7 mouse cellular contexts compared by ENCODE assay signal in genomic region chr8:60890520-60890874, GRCm38 (mm10). TPM values are rescaled to one million over a fixed set of nuclear protein-coding genes. Genes with fewer than 3 reads are reported as not detected.
DNase-seq lines count a peak whose midpoint lies in the region; ATAC-seq and TF ChIP-seq lines count a peak whose summit lies in the region.

No protein-coding gene starts in this region.

- H3K9me3 ChIP-seq in lung, postnatal 0 days (ENCODE audit: low read length) = no peaks in the 10 kb centered on the region
- no peaks in the 10 kb centered on the region for H3K9me3 ChIP-seq in forebrain, embryonic 11.5 days (ENCODE audit: control insufficient read depth, low read length)
- H3K9me3 ChIP-seq in limb, embryonic 12.5 days = no peaks in the 10 kb centered on the region

- H3K27me3 ChIP-seq in lung, postnatal 0 days (replicated peaks; ENCODE audit: insufficient read depth, low read length) = no peaks in the 10 kb centered on the region
- no peaks in the 10 kb centered on the region for H3K27me3 ChIP-seq in forebrain, embryonic 11.5 days (ENCODE audit: control insufficient read depth, insufficient read depth, low read length)
- no peaks in the 10 kb centered on the region for H3K27me3 ChIP-seq in limb, embryonic 12.5 days
- H3K27me3 ChIP-seq in small intestine, adult 2 months (ENCODE audit: control insufficient read depth, insufficient read depth, low read length) = no peaks in the 10 kb centered on the region

- H3K27ac ChIP-seq in lung, postnatal 0 days (ENCODE audit: low read length) = no peak overlapping the region
- no peak overlapping the region for H3K27ac ChIP-seq in forebrain, embryonic 11.5 days (ENCODE audit: low read depth, low read length)
- no peak overlapping the region for H3K27ac ChIP-seq in limb, embryonic 12.5 days
- peak overlapping the region; percentile 10; the same call in 1 of the 2 replicates for H3K27ac ChIP-seq in small intestine, adult 2 months (ENCODE audit: insufficient read depth, low read depth, low read length)

- WGBS in lung, postnatal 0 days = 3% methylated on average over 23 of the region's 23 CpGs
- 2% methylated on average over 23 of the region's 23 CpGs for WGBS in forebrain, embryonic 11.5 days
- WGBS in limb, embryonic 12.5 days = 2% methylated on average over 23 of the region's 23 CpGs
- under 1% methylated on average over 23 of the region's 23 CpGs for WGBS in small intestine, adult 2 months

- TF ChIP-seq POLR2A in small intestine, adult 2 months (IDR thresholded peaks at IDR 0.05; ENCODE audit: low read depth, low read length) = no peak

- H3K36me3 ChIP-seq in lung, postnatal 0 days (ENCODE audit: insufficient read depth, low read length) = no peaks in the 10 kb centered on the region
- no peaks in the 10 kb centered on the region for H3K36me3 ChIP-seq in forebrain, embryonic 11.5 days (ENCODE audit: control insufficient read depth, insufficient read depth, low read length)
- peaks cover 13% of the 10 kb centered on the region; the same call in 1 of the 2 replicates for H3K36me3 ChIP-seq in limb, embryonic 12.5 days
- H3K36me3 ChIP-seq in small intestine, adult 2 months (ENCODE audit: control insufficient read depth, insufficient read depth, low read length) = no peaks in the 10 kb centered on the region

- H3K9ac ChIP-seq in lung, postnatal 0 days (replicated peaks; ENCODE audit: low read depth) = peak overlapping the region; percentile 60
- peak overlapping the region; percentile 77 for H3K9ac ChIP-seq in forebrain, embryonic 11.5 days (ENCODE audit: low read length)
- H3K9ac ChIP-seq in limb, embryonic 12.5 days (replicated peaks) = peak overlapping the region; percentile 80

- peaks cover 5% of the 10 kb centered on the region; the same call in 1 of the 2 replicates for H3K4me1 ChIP-seq in lung, postnatal 0 days (ENCODE audit: insufficient read depth, low read depth, low read length)
- H3K4me1 ChIP-seq in forebrain, embryonic 11.5 days (replicated peaks; ENCODE audit: control insufficient read depth, insufficient read depth, low read length) = peaks cover 4% of the 10 kb centered on the region; the same call in 1 of the 2 replicates
- peaks cover 17% of the 10 kb centered on the region for H3K4me1 ChIP-seq in limb, embryonic 12.5 days (replicated peaks)
- peaks cover 3% of the 10 kb centered on the region for H3K4me1 ChIP-seq in small intestine, adult 2 months (ENCODE audit: control insufficient read depth, insufficient read depth, insufficient read length, low read length)

- peak overlapping the region; percentile 77 for H3K4me2 ChIP-seq in lung, postnatal 0 days (replicated peaks; ENCODE audit: low read depth, low read length)
- H3K4me2 ChIP-seq in forebrain, embryonic 11.5 days (ENCODE audit: low read depth, low read length, severe bottlenecking) = peak overlapping the region; percentile 58
- H3K4me2 ChIP-seq in limb, embryonic 12.5 days = peak overlapping the region; percentile 76

- peak overlapping the region; percentile 80 for H3K4me3 ChIP-seq in lung, postnatal 0 days (ENCODE audit: low read depth, low read length)
- peak overlapping the region; percentile 73 for H3K4me3 ChIP-seq in forebrain, embryonic 11.5 days (ENCODE audit: low read depth, low read length)
- H3K4me3 ChIP-seq in limb, embryonic 12.5 days (replicated peaks) = peak overlapping the region; percentile 77
- peak overlapping the region; percentile 100 for H3K4me3 ChIP-seq in small intestine, adult 2 months (ENCODE audit: low read depth, low read length)

- ATAC-seq in lung, postnatal 0 days = no peak
- no peak for ATAC-seq in forebrain, embryonic 11.5 days (replicated peaks; ENCODE audit: low FRiP score)
- no peak for ATAC-seq in limb, embryonic 12.5 days (ENCODE audit: insufficient number of reproducible peaks, insufficient read depth, low FRiP score, low TSS enrichment, low read depth)
- ATAC-seq in inflammation-experienced regulatory T-cells, adult 6 months = no peak

- no peak for TF ChIP-seq EP300 in lung, postnatal 0 days (IDR thresholded peaks at IDR 0.05)

- no peak for DNase-seq in lung, postnatal 0 days (ENCODE audit: low spot score)
- no peak for DNase-seq in lung, postnatal 10 days
- no peak for DNase-seq in forebrain, embryonic 11.5 days (ENCODE audit: low spot score)
- DNase-seq in adrenal gland, adult 18-20 months (ENCODE audit: low spot score in 2 of 2) = no peak

- TF ChIP-seq CTCF in lung, postnatal 0 days (IDR thresholded peaks at IDR 0.05) = no peak
- no peak for TF ChIP-seq CTCF in small intestine, adult 2 months (IDR thresholded peaks at IDR 0.05; ENCODE audit: extremely low read depth, insufficient read length, insufficient replicate concordance, low read depth, low read length)

RNA-seq across cellular contexts. Expression of gene Hpf1, which starts 0.3 kb away (rescaled TPM):
- 38.1 and 39.5 TPM in 2 replicates for polyA plus RNA-seq in lung, postnatal 0 days (2015; fragmentation: Nextera tagmentation; extraction: Ambion mirVana)
- polyA plus RNA-seq in forebrain, embryonic 11.5 days (2014; fragmentation: Nextera tagmentation; extraction: Ambion mirVana) = 138 and 148 TPM in 2 replicates
- polyA plus RNA-seq in limb, embryonic 12.5 days (2016; fragmentation: Nextera tagmentation; extraction: Ambion mirVana) = 119 and 122 TPM in 2 replicates
- 0.61 and 1.2 TPM in 2 replicates for polyA plus RNA-seq in small intestine, adult 2 months (2012; rRNA removed)
- 10 to 100 TPM; 18.7 to 23.6 TPM for total RNA-seq in adrenal gland, adult 18-20 months (2021)
- 10 to 100 TPM; 51.7 to 89.8 (median 56.8) TPM for polyA plus RNA-seq in inflammation-experienced regulatory T-cells, adult 6 months (2017; shearing (Covaris generic))

Comparison
In these comparisons a context has a peak if more than half of its experiments do, and no peak if none do; other contexts are left out.
1. RNA of gene Hpf1, which starts 0.3 kb away (polyA plus RNA-seq): 138 to 148 TPM in forebrain, embryonic 11.5 days, 119 to 122 TPM in limb, embryonic 12.5 days, 51.7 to 89.8 TPM in inflammation-experienced regulatory T-cells, adult 6 months and 38.1 to 39.5 TPM in lung, postnatal 0 days; 0.61 to 1.2 TPM in small intestine, adult 2 months; every median in the first group is over 10 times any median in the second.
2. Peak in every context shown above with its lines, with median percentiles within 50 percentile points of each other: H3K4me2 ChIP-seq, H3K4me3 ChIP-seq and H3K9ac ChIP-seq.